Mouse (Mus musculus) B cell, adult 62 days (primary cell): Measurements from ENCODE around the gene Ess2. TPM values are rescaled to one million over a fixed set of nuclear protein-coding genes. Genes with fewer than 3 reads are reported as not detected.

ENCODE experiments used
- total RNA-seq: library from RNA; stranded (reverse); gene quantifications from 4 replicates; pipeline ENCODE4 v1.2.4, GENCODE M21; 2023

The Ess2 gene
- 58.2 to 66.8 TPM (median 59.7 TPM) in 4 replicates for total RNA-seq

DNA sequence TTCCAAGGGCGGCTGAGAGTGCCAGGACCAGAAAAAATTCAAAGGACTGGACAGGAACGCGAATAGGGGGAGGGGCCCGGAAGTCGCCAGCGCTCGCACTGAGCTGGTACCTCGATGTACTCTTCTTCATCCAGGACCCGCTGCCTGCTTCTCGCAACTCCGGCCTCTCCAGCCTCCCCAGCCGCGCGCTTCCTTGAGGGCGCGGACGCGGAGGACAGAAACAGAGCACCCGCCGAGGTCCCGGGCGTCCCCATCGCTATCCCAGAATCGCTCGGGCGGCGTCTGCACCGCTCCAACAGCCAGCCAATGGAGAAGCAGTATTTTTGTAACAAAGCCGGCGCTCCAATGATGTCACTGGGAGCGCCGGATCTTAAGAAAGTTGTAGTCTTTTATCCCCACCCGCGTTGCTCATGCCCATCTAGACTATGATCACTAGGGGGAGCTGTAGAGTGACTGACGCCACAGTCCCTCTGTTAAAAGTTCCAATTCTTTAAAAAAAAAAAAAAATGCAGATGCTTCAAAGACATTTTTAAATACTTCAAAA, at the start of gene Ess2:
Gene Ess2, minus strand, starts transcription at position 297 of the 544 bp plus-strand sequence.

DNA sequence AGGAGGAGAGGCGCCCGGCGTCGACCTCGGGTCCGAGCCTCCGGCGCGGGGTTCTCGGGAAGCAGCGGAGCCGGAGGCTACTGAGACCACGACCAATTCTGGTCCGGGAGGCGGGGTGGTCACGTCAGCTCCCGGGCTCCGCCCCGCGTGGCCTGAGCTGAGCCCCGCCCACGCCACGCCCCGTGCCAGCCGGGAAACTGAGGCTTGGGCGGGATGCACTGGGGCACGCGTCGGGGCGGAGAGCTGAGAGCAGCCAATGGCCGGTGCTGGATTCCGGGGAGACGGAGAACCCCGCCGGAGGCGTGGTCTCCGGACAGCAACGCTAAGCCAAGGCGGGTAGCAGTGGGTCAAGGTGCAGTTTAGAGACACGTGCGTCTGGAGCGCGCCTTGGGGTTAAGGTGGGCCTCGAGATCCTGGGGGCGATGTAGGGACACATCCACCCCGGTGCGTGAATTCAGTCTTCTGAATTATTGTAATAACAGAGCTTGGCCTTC, 17.0 kb upstream of the Ess2 start, which contains the start of gene Slc25a1:
Gene Slc25a1, minus strand, starts transcription at position 133 of the 494 bp plus-strand sequence.

DNA sequence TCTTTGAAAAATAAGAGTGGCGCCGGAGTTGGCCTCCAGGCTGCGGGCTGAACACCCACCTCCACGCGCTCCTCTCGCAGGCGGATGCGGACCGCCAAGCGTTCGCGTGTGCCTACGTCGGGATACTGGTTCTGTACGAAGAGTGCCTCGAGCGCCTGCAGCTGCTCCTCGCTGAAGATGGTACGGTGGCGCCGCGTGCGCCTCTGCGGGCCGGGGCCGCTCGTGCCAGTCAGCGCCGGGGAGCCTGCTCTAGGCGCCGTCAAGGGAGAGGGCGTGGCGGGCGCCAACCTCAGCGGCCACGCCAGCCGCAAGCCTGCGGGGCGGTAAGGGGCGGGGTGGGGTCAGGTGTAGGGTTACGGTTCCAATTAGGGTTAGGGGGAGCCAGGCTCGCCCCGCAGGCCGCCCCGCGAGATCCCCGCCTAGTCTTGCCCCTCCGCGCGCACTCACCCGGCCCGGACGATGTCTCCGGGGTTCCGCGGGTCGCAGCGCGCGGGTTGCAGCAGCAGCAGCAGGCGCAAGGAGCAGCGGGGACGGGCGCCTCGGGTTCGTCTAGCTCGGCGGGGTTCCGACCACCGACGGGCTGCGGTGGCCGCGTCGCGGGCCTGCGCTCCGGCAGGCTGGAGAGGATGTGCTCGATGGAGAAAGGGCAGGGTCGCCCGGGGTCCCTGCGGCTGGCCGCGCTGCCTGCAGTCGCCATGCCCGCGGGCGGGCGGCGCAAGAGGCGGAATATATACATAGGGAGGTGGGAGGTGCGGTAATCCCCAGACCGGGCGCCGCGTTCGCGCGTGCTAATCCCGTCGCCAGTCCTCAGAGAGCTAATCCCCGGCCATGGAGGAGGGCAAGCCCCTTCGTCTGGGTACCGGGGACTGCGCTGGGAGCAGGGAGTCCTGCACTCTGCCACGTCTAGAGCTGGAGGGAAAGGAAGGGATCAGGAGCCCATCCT, 3.4 kb upstream of the Ess2 start, which contains the start of gene Gsc2:
Gene Gsc2, minus strand, starts transcription at position 753 of the 943 bp plus-strand sequence.

DNA sequence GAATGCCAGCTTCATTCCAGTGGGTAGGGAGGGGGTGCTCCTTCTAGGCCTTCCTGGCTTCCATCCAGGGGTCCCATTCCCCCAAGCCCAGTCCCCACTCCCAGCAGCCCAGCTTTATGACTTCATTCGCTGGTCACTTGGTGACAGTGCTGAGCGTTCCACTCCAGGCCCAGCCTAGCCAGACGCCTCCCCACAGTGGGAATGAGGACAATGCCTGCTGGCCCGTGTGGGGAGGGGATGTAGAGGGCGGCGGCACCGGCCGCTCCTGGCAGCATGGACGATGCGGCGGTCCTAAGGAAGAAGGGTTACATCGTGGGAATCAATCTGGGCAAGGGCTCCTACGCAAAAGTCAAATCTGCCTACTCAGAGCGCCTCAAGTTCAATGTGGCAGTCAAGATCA, 12.7 kb downstream of the Ess2 start, which contains the start of the genes Dgcr2 and Tssk2:
Gene Dgcr2, minus strand, starts transcription at position 101 of the 400 bp plus-strand sequence.
Gene Tssk2, plus strand, starts transcription at position 176 of the 400 bp plus-strand sequence.

DNA sequence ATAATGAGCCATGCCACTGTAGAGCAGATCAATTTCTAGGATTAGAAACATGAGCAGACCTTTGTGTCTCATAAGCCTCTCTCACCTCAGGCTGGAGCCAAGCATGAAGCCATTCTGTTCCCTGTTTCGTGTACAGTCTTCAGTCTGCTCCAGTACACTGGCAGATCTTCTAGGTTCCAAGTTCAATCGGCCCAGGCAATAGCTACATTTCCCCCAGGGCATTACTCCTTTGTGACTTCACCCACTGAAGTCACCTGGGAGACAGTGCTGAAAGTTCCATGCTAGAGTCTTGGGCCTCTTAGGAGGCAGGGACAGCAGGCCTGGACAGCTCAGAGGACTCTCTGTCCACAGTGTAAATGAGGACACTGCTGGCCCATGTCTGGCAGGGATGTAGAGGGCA, 17.2 kb downstream of the Ess2 start, which contains the start of gene Tssk1:
Gene Tssk1, plus strand, starts transcription at position 301 of the 400 bp plus-strand sequence.

DNA sequence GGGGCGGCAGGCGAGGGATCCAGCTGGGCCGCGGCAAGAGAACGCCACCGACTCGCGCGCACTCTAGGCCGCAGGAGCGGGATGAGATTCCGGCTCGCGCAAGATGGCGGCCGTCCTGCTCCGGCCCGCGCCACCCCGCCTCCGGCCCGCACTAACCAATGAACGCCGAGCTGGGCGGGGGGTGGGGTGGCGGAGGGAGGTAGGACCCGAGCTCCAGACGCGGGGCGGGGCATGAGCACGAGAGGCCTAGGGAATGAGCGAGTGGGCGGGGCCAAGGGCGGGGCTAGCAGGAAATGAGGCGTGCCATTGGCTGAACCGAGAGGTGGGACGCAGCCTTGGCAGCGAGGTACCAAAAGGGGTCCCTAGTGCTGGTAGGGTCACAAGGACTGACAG, 19.6 kb downstream of the Ess2 start, which contains the start of gene Gm20518:
Gene Gm20518, minus strand, starts transcription at position 105 of the 393 bp plus-strand sequence.

Other genes with a start within 250 kb of the Ess2 start
- gene Med15, start 178.5 kb downstream of the Ess2 start, total RNA-seq, result 129 to 145 TPM (median 134 TPM) in 4 replicates
- gene Klhl22, start 151.7 kb downstream of the Ess2 start, total RNA-seq, result 10.8 to 21.1 TPM (median 15.3 TPM) in 4 replicates
- gene Scarf2, start 114.1 kb downstream of the Ess2 start, total RNA-seq, result 0.20 TPM in 1 of 4 replicates, not detected in the others
- gene B830017H08Rik, start 78.2 kb downstream of the Ess2 start, total RNA-seq, result not detected in 4 replicates
- gene Car15, start 73.0 kb downstream of the Ess2 start, total RNA-seq, result 9.8 to 15.2 TPM (median 12.4 TPM) in 4 replicates
- 2.4 to 4.3 TPM (median 3.3 TPM) in 4 replicates for gene Gm20518, start 19.7 kb downstream of the Ess2 start, total RNA-seq
- gene Tssk1, start 17.1 kb downstream of the Ess2 start, total RNA-seq, result not detected in 4 replicates
- 56.8 to 69.7 TPM (median 66.1 TPM) in 4 replicates for gene Dgcr2, start 12.8 kb downstream of the Ess2 start, total RNA-seq
- gene Tssk2, start 12.7 kb downstream of the Ess2 start, total RNA-seq, result not detected in 4 replicates
- not detected in 4 replicates for gene Gsc2, start 3.7 kb upstream of the Ess2 start, total RNA-seq
- gene Slc25a1, start 16.9 kb upstream of the Ess2 start, total RNA-seq, result 26.2 to 31.2 TPM (median 28.5 TPM) in 4 replicates
- not detected in 4 replicates for gene Vpreb2, start 69.1 kb upstream of the Ess2 start, total RNA-seq
- 19.8 to 24.5 TPM (median 22.1 TPM) in 4 replicates for gene Dgcr6, start 141.5 kb upstream of the Ess2 start, total RNA-seq
- gene Prodh, start 178.9 kb upstream of the Ess2 start, total RNA-seq, result 8.8 to 15.6 TPM (median 12.1 TPM) in 4 replicates
- gene Rtn4r, start 216.3 kb upstream of the Ess2 start, total RNA-seq, result not detected in 4 replicates